Mouse (Mus musculus) testis, adult 2 months (tissue): ENCODE results near the gene Chst12.

Experiments used
- CTCF ChIP-seq: fragments of 200-500 bp; IDR thresholded peaks from 2 replicates; pipeline ENCODE4 v1.5.1; 2012; ENCODE audit warnings: low read depth, mild to moderate bottlenecking, inconsistent platforms, low read length, moderate library complexity; ENCODE audit not compliant: control insufficient read depth, insufficient read depth, insufficient replicate concordance
- POLR2A ChIP-seq: fragments of 200-500 bp; IDR thresholded peaks from 2 replicates; pipeline ENCODE4 v1.6.1; 2012; ENCODE audit warnings: low read depth, mild to moderate bottlenecking, inconsistent platforms, low read length, moderate library complexity; ENCODE audit not compliant: control insufficient read depth

- no peak for TF ChIP-seq CTCF
- TF ChIP-seq POLR2A, result no peak
Observed at GRCm38 (mm10) chr5:140513921-140514320, 8.6 kb downstream of the Chst12 start.
